Mouse (Mus musculus) ES-Bruce4 (cell line): ENCODE data around the gene Pgd. TPM values are rescaled to one million over a fixed set of nuclear protein-coding genes. Genes with fewer than 3 reads are reported as not detected.

ENCODE experiments used
- H3K27ac ChIP-seq: 2 replicates; pipeline ENCODE4 v1.5.1; 2012; ENCODE audit warnings: low read length, inconsistent platforms; ENCODE audit not compliant: insufficient read depth
- H3K27me3 ChIP-seq: 2 replicates; pipeline ENCODE4 v1.6.1; 2012; ENCODE audit warnings: mild to moderate bottlenecking, low read length, inconsistent platforms; ENCODE audit not compliant: control insufficient read depth, poor library complexity, insufficient read depth, severe bottlenecking
- H3K36me3 ChIP-seq: 2 replicates; pipeline ENCODE4 v1.6.1; 2012; ENCODE audit warnings: inconsistent platforms, mild to moderate bottlenecking, low read length, moderate library complexity; ENCODE audit not compliant: control insufficient read depth, poor library complexity, insufficient read depth, severe bottlenecking
- H3K4me1 ChIP-seq: one replicate; pipeline ENCODE4 v1.8.1; 2011; ENCODE audit warnings: low read length; ENCODE audit not compliant: control insufficient read depth, insufficient read depth
- H3K4me3 ChIP-seq: 2 replicates; pipeline ENCODE4 v1.5.1; 2011; ENCODE audit warnings: low read depth, mild to moderate bottlenecking, low read length
- H3K9ac ChIP-seq: 2 replicates; pipeline ENCODE4 v1.6.1; 2012; ENCODE audit warnings: low read depth, mild to moderate bottlenecking, inconsistent platforms; ENCODE audit not compliant: poor library complexity, severe bottlenecking
- H3K9me3 ChIP-seq: replicated peaks from 2 replicates; pipeline ENCODE4 v1.6.1; 2012; ENCODE audit warnings: mild to moderate bottlenecking, low read length, inconsistent platforms; ENCODE audit not compliant: control insufficient read depth, poor library complexity, insufficient read depth, severe bottlenecking
- CTCF ChIP-seq: IDR thresholded peaks from one replicate; pipeline ENCODE4 v1.8.1; 2011; ENCODE audit warnings: low read depth, low read length
- EP300 ChIP-seq: IDR thresholded peaks from 2 replicates; pipeline ENCODE4 v1.6.1; 2011; ENCODE audit warnings: low read depth, low read length; ENCODE audit not compliant: insufficient read depth
- POLR2A ChIP-seq: IDR thresholded peaks from one replicate; pipeline ENCODE4 v1.8.1; 2011; ENCODE audit warnings: low read length; ENCODE audit not compliant: insufficient read depth
- polyA plus RNA-seq: library from polyadenylated mRNA; stranded (reverse); fragments of >200 nt; gene quantifications from 2 replicates; pipeline ENCODE4 v1.2.4, GENCODE M21; 2011; ENCODE audit warnings: low read depth; ENCODE audit not compliant: missing spikeins, insufficient read depth, insufficient read length

Pgd gene
- polyA plus RNA-seq, 1 experiment, result 109 TPM

DNA sequence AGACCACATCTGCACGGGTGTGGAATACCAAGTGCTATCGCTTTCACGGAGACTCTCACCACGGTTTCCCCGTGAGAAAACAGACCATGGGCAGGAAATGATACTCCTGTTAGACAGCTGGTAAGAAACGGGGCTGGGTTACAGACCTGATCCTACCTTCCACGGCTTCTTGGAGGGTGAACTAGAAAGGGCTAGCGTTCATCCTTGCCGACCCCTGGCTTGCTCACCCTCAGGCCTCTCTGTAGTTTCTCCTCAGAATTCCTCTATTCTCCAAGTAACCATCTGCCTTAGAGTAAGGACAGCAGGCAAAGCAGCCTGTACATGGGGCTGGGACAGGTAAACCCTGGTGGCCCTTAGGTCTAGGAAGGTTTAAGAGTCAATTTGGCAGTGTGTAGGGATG, 17.4 kb downstream of the Pgd start:
- H3K4me3 ChIP-seq, result no peak overlapping the region
- no peak overlapping the region for H3K9ac ChIP-seq
- no peaks in the 10 kb centered on the region for H3K27me3 ChIP-seq
- no peaks in the 10 kb centered on the region for H3K4me1 ChIP-seq
- peaks cover 14% of the 10 kb centered on the region for H3K36me3 ChIP-seq
- H3K27ac ChIP-seq, result no peak overlapping the region
- no peaks in the 10 kb centered on the region for H3K9me3 ChIP-seq
- TF ChIP-seq EP300, result no peak
- no peak for TF ChIP-seq POLR2A
- no peak for TF ChIP-seq CTCF

DNA sequence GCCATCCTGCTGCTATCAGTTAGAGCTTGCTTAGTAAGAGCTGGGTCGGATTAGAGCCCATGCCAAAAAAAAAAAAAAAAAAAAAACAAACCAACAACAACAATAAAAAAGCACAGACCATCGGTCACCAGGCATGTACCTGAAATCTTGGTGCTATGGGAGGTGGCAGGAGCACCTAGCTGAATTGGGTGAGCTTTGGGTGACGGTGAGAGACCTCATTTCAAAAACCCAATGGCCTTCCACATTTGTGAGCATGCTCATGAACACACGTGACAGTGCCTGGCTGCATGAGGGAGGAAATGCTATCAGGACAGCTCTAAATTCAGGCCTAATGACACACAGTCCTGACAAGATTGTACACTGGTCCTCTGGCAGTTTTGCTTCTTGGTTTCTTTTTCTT, 18.5 kb downstream of the Pgd start:
- no peak for TF ChIP-seq EP300
- TF ChIP-seq CTCF, result no peak
- TF ChIP-seq POLR2A, result no peak
- Histone ChIP-seq H3K4me1 (no peaks in the 10 kb centered on the region), H3K27ac (no peak overlapping the region), H3K27me3 (no peaks in the 10 kb centered on the region), H3K9me3 (no peaks in the 10 kb centered on the region), H3K36me3 (0 out of 2 replicates have a peak, but pooled peaks cover 8% of the 10 kb centered on the region), H3K4me3 (no peak overlapping the region), H3K9ac (no peak overlapping the region)

DNA sequence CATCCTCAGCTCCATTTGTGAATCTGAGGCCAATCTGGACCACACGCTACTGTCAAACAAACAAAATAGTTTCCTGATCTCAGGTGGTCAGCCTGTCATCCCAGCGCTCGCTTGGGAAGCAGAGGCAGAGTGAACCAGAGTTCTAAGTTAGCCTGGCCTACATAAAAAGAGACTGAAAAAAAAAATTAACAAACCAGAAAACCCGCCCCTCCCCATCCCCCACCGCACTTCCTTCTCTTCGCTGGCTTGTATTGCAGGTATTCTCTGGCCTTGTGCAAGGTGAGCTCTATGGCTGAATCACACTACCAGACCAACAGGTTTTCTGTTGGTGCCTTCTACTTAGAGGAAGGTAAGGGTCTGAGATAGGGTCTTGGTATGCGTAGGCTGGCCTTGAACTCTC, 19.0 kb downstream of the Pgd start:
- H3K27ac ChIP-seq, result no peak overlapping the region
- 0 out of 2 replicates have a peak overlapping the region, but pooled peaks have one; percentile 25 for H3K9ac ChIP-seq
- no peak overlapping the region for H3K4me3 ChIP-seq
- no peak for TF ChIP-seq EP300
- no peak for TF ChIP-seq POLR2A
- TF ChIP-seq CTCF, result no peak
- H3K4me1 ChIP-seq, result no peaks in the 10 kb centered on the region
- H3K36me3 ChIP-seq, result 0 out of 2 replicates have a peak, but pooled peaks cover 4% of the 10 kb centered on the region
- H3K9me3 ChIP-seq, result no peaks in the 10 kb centered on the region
- H3K27me3 ChIP-seq, result no peaks in the 10 kb centered on the region

DNA sequence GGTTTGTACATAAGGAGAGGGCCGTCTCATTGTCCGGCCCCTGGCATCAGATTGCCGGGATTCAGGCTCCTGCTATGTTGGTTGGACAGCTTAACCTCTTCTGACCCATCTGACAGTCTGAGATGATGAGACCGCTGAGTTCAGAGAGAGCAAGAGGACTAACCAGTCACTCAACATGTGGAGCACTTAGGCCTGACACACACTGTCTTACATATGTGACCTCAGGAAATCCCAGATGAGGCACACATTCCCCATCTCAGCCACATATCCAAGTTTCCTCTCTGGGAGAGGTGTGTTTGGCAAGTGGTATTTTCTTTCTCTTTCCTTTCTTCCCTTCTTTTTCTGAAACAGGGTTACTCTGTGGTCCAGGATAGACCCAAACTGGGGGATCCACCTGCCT, 21.4 kb downstream of the Pgd start:
- H3K27ac ChIP-seq, result no peak overlapping the region
- H3K27me3 ChIP-seq, result no peaks in the 10 kb centered on the region
- H3K36me3 ChIP-seq, result no peaks in the 10 kb centered on the region
- no peak overlapping the region for H3K4me3 ChIP-seq
- no peak for TF ChIP-seq POLR2A
- no peaks in the 10 kb centered on the region for H3K4me1 ChIP-seq
- H3K9me3 ChIP-seq, result no peaks in the 10 kb centered on the region
- no peak overlapping the region for H3K9ac ChIP-seq

DNA sequence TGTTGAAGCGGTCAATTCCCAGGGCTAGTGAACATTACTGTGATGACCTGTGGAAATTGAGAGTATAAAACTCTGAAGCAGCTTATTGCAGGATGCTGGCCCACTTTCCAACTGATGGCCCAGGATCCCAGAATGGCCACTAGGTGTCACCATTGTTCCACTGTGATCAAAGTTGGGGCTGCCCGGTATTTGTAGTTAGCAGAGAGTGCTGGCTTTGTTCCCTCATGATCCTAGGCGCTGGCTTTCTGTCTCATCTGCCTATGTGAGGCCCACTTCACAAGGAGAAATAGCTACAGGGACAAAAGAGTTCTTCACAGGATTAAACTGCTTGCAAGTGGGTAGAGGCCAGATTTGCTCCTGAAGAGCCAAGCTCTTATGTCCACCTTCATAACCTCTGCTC, 22.1 kb downstream of the Pgd start:
- H3K4me3 ChIP-seq, result no peak overlapping the region
- H3K9me3 ChIP-seq, result no peaks in the 10 kb centered on the region
- H3K27ac ChIP-seq, result no peak overlapping the region
- H3K9ac ChIP-seq, result no peak overlapping the region
- H3K4me1 ChIP-seq, result no peaks in the 10 kb centered on the region
- TF ChIP-seq CTCF, result peak; percentile 87
- no peak for TF ChIP-seq EP300
- no peaks in the 10 kb centered on the region for H3K36me3 ChIP-seq
- H3K27me3 ChIP-seq, result no peaks in the 10 kb centered on the region

DNA sequence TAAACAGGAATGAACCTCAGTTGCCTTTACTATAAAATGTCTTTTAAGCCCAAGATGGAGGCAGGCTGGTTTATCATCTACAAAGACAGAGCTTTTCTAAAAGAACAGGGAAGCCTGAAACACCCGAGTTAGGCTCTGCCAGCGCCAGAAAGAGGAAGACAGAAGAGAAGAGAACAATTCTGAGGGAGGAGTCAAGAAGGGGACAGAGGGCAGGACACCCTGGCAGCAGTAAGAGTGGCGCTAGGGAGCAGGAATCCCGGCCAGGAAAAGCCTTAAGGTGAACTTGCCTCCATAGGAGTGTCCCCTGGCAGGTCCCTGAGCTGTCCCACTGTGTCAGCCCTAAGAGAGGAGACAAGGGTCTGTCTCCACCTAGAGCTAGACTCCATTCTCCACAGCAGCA, 23.0 kb downstream of the Pgd start:
- Histone ChIP-seq H3K27me3 (no peaks in the 10 kb centered on the region), H3K9me3 (no peaks in the 10 kb centered on the region), H3K4me1 (no peaks in the 10 kb centered on the region), H3K4me3 (no peak overlapping the region), H3K36me3 (no peaks in the 10 kb centered on the region), H3K27ac (no peak overlapping the region), H3K9ac (no peak overlapping the region)
- TF ChIP-seq EP300, result no peak
- no peak for TF ChIP-seq POLR2A
- TF ChIP-seq CTCF, result no peak

DNA sequence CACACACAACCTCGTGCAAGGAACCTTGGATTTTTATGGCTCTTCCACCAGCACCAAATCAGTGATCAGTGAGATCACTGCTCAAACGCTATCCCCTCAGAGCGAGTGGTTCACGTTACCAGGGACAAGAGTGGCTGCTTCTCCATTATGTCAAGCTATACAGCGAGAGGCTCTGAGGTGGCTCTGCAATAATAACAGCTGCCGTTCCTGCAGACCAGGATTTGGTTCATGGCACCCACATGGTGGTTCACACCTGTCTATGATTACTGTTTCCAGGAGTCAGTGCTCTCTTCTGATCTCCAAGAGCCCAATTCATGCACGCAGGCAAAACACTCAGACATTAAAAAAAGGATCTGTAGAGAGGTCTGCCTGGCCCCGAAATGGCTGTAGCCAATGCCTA, 28.1 kb downstream of the Pgd start:
- no peak overlapping the region for H3K4me3 ChIP-seq
- H3K9me3 ChIP-seq, result no peaks in the 10 kb centered on the region
- TF ChIP-seq POLR2A, result no peak
- no peak for TF ChIP-seq EP300
- no peak for TF ChIP-seq CTCF
- no peak overlapping the region for H3K27ac ChIP-seq
- H3K27me3 ChIP-seq, result no peaks in the 10 kb centered on the region
- H3K9ac ChIP-seq, result no peak overlapping the region
- H3K36me3 ChIP-seq, result no peaks in the 10 kb centered on the region
- H3K4me1 ChIP-seq, result no peaks in the 10 kb centered on the region
